Mouse (Mus musculus) heart, postnatal 36 days (tissue): ENCODE results near the gene Aspscr1. TPM values are rescaled to one million over a fixed set of nuclear protein-coding genes. Genes with fewer than 3 reads are reported as not detected.
"Not testable (repeated sequence)": the region's sequence is repeated elsewhere in the genome, so short reads cannot be mapped to it uniquely, and the experiment has no call there.

Experiments used
- DNase-seq, 2 experiments: peaks; one replicate each; pipeline ENCODE4 v3.0.0; 2021 to 2022
- intact Hi-C: fragments of 180-260 bp; cut with DNase I; formaldehyde crosslinking; loops from one replicate; pipeline ENCODE4 v1.15.1; 2025
- total RNA-seq, 2 experiments: library from RNA; stranded (reverse); gene quantifications; 2 replicates each; pipeline ENCODE4 v1.2.3; 2021

Aspscr1 gene
- total RNA-seq, 2 experiments from 2014 or later = 42.2 to 43.0 TPM

- DNase-seq, intact Hi-C loops: not testable (repeated sequence)
Observed at GRCm38 (mm10) chr11:120675875-120676274, 3.1 kb downstream of the Aspscr1 start.

GRCm38 (mm10) chr11:120676951-120677350, 4.2 kb downstream of the Aspscr1 start:
- DNase-seq = no peak
- intact Hi-C loops = no loop called here

- no peak for DNase-seq
- intact Hi-C loops = no loop called here
Observed at GRCm38 (mm10) chr11:120679909-120680308, 7.1 kb downstream of the Aspscr1 start.

GRCm38 (mm10) chr11:120682683-120683082, 9.9 kb downstream of the Aspscr1 start:
- DNase-seq = no peak
- intact Hi-C loops = no loop called here

GRCm38 (mm10) chr11:120683536-120683935, 10.8 kb downstream of the Aspscr1 start:
- intact Hi-C loops = no loop called here
- DNase-seq = no peak

GRCm38 (mm10) chr11:120684086-120684485, 11.3 kb downstream of the Aspscr1 start:
- intact Hi-C loops = no loop called here

GRCm38 (mm10) chr11:120684660-120685059, 11.9 kb downstream of the Aspscr1 start:
- intact Hi-C loops = no loop called here
- DNase-seq = no peak

More at GRCm38 (mm10) chr11:120684086-120684485, 11.3 kb downstream of the Aspscr1 start:
- no peak for DNase-seq

- intact Hi-C loops = no loop called here
- no peak for DNase-seq
Observed at GRCm38 (mm10) chr11:120686650-120687272, 14.0 kb downstream of the Aspscr1 start.

- intact Hi-C loops = no loop called here
- DNase-seq = no peak
Observed at GRCm38 (mm10) chr11:120689365-120689764, 16.6 kb downstream of the Aspscr1 start.

GRCm38 (mm10) chr11:120692471-120693011, 19.8 kb downstream of the Aspscr1 start:
- intact Hi-C loops = no loop called here
- no peak for DNase-seq

GRCm38 (mm10) chr11:120693461-120693860, 20.7 kb downstream of the Aspscr1 start:
- intact Hi-C loops = no loop called here
- no peak for DNase-seq

GRCm38 (mm10) chr11:120695184-120695583, 22.4 kb downstream of the Aspscr1 start:
- no peak for DNase-seq
- intact Hi-C loops = no loop called here

GRCm38 (mm10) chr11:120695641-120696040, 22.9 kb downstream of the Aspscr1 start:
- intact Hi-C loops = no loop called here
- no peak for DNase-seq

- intact Hi-C loops = no loop called here
- no peak for DNase-seq
Observed at GRCm38 (mm10) chr11:120696568-120696967, 23.8 kb downstream of the Aspscr1 start.

- intact Hi-C loops = no loop called here
- DNase-seq = peak; percentile 40 to 54
Observed at GRCm38 (mm10) chr11:120697741-120698140, 25.0 kb downstream of the Aspscr1 start.

GRCm38 (mm10) chr11:120703696-120704454, 31.1 kb downstream of the Aspscr1 start:
- intact Hi-C loops = no loop called here
- DNase-seq = no peak

GRCm38 (mm10) chr11:120704486-120705325, 31.9 kb downstream of the Aspscr1 start:
- intact Hi-C loops = no loop called here
- no peak for DNase-seq

- intact Hi-C loops = no loop called here
- DNase-seq = no peak
Observed at GRCm38 (mm10) chr11:120706120-120706519, 33.3 kb downstream of the Aspscr1 start.

GRCm38 (mm10) chr11:120707225-120707624, 34.5 kb downstream of the Aspscr1 start:
- DNase-seq = no peak
- intact Hi-C loops = no loop called here

GRCm38 (mm10) chr11:120707969-120708368, 35.2 kb downstream of the Aspscr1 start:
- intact Hi-C loops = no loop called here
- no peak for DNase-seq

- DNase-seq = no peak
- intact Hi-C loops = no loop called here
Observed at GRCm38 (mm10) chr11:120709551-120709950, 36.8 kb downstream of the Aspscr1 start.
